Mouse (Mus musculus): ENCODE data around the gene Gm10799.
"Not testable (repeated sequence)": the region's sequence is repeated elsewhere in the genome, so short reads cannot be mapped to it uniquely, and the experiment has no call there.

Gene Gm10799

GRCm38 (mm10) chr2:104069704-104070185 is 1.4 kb upstream of the Gm10799 start, which contains the start of gene Cd59b:
Gene Cd59b (plus strand): TSS chr2:104069849.
- peak; percentile 32 for DNase-seq (ENCODE audit: extremely low read depth, insufficient read length, low spot score)

GRCm38 (mm10) chr2:104065526-104065925 is 2.8 kb downstream of the Gm10799 start, which contains the start of gene Gm10912:
Gene Gm10912 (plus strand): TSS chr2:104065826.
- DNase-seq (ENCODE audit: extremely low read depth, insufficient read length, low spot score): not testable (repeated sequence)

DNA sequence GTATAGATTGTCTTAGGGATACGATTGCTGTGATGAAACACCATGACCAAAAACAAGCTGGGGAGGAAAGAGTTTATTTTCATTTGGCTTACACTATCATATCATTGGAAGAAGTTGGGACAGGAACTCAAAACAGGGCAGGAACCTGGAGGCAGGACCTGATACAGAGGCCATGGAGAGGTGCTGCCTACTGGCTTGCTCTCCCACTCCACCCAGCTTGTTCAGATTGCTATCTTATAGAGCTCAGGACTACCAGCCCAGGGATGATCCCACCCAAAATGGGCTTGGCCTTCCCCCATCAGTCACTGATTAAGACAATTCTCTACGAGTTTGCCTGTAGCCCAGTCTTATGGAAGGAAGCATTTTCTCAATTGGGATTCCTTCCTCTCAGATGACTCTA is 4.2 kb downstream of the Gm10799 start:
- DNase-seq (ENCODE audit: extremely low read depth, insufficient read length, low spot score): no peak

DNA sequence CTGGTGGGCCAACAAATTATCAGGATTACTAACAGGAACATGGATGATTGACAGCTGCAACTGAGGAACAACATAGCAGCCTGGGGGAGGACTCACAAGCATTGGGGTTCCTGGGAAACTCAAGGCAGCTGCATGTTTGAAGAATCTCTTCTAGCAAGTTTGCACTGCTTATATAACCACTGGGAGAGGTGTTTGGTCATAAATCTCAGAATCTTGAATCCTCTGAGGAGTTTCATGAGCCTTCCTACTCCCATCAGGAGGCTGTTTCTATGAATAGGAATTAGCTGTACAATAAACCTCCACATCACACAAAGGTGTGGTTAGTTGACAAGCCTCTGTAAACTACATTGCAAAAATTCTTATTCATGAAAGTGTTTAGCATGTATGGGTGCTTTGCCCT is 5.7 kb downstream of the Gm10799 start:
- no peak for DNase-seq (ENCODE audit: extremely low read depth, insufficient read length, low spot score)

DNA sequence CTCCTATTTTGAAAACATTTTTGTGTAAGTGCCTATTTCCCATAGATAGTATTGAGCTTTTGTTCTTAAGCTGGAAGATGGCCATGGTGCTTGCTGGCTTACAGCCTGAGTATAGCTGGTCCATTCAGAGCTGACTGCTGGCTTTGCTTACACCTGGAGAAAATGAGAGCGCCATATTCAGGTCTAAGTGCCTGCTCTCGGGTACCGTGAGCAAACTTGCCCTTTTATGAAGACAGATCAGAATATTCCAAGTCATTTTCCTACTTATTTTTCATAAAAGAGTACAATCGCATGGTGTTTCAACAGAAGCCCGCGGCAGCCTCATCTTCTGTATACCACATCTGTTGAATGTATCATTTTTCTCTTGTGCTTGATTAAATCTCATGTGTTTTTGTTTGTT is 7.4 kb downstream of the Gm10799 start:
- no peak for DNase-seq (ENCODE audit: extremely low read depth, insufficient read length, low spot score)

GRCm38 (mm10) chr2:104059786-104060185 is 8.6 kb downstream of the Gm10799 start:
- DNase-seq (ENCODE audit: extremely low read depth, insufficient read length, low spot score): no peak

- no peak for DNase-seq (ENCODE audit: extremely low read depth, insufficient read length, low spot score)
Observed at GRCm38 (mm10) chr2:104058954-104059353, 9.4 kb downstream of the Gm10799 start.

GRCm38 (mm10) chr2:104058381-104058780 is 10.0 kb downstream of the Gm10799 start:
- no peak for DNase-seq (ENCODE audit: extremely low read depth, insufficient read length, low spot score)

DNA sequence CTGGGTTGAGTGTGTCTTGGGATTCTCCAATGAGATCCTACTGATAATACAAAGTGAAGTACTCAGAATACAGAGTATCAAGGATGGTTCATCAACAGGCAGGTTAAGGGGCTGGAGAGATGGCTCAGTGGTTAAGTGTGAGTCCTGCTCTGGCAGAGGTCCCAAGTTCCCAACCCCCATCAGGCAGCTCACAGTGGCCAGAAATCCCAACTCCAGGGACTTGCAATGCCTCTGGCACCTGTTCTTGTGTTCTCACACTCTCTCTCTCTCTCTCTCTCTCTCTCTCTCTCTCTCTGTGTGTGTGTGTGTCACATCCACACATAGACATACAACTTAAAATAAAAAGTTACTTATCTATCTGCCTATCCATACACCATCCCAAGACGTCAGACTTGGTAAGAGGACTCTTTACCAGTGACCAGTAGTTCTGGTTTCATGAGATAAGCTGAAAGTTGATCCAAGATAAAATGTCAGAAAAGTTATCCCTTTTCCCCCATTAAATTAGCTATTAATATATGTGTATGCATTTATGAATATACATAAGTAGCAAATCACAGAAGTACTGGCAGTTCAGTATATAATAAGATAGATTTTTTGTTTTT is 23.8 kb downstream of the Gm10799 start:
- no peak for DNase-seq (ENCODE audit: extremely low read depth, insufficient read length, low spot score)

DNA sequence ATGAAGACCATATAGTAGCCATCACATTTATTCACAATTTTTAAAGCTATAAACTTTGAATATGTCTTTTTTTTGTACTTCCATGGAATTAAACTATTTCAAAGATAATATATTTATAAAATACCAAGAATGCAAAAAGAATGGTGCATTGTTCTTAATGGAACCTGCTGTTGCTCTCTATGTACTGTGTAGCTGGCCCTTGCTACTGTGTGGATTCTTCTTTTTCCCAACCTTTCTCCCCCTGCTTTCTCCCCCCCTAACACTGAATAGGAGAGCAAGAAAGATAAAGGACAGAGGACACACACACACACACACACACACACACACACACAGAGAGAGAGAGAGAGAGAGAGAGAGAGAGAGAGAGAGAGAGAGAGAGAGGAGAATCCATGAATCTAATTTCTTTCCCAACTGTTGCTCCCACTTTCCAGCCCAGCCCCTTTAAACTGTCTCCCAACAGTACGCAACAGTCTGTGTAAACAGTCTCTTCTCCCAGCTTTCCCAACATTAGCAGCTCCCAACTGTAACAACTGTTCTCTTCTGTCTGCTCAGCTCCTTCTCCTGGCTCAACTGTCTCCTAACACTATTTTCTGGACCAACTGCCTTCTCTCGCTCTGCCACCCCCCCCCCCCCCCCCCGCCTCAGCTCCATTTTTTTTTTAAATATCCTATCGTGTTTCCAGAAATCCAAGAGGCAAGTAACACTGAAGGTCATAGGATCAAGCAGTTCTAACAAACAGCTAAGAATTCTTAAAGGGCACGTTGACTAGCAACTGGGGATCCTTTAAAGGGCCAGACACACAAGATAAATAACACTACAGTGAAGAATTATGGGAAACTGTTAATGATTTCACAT is 24.5 kb downstream of the Gm10799 start:
- no peak for DNase-seq (ENCODE audit: extremely low read depth, insufficient read length, low spot score)

GRCm38 (mm10) chr2:104042766-104043165 is 25.6 kb downstream of the Gm10799 start:
- DNase-seq (ENCODE audit: extremely low read depth, insufficient read length, low spot score): no peak

- no peak for DNase-seq (ENCODE audit: extremely low read depth, insufficient read length, low spot score)
Observed at GRCm38 (mm10) chr2:104041632-104042031, 26.7 kb downstream of the Gm10799 start.

DNA sequence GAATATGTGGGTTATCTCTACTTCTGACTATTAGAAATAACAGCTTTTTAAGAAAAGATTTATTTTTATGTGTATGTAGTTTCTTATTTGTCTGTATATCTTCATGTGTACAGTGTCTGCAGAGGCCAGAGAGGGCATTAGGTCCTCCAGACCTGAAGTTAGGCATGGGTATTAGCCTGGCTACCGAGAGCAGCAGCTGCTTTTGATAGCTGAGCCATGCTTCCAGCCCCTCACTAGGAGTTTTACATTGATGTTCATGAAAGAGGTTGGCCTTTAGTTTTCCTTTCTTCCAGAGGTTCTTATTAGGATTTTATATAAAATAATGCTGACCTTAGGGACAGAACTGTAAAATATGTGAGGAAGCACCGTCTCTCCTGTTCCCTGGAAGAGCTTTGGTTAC is 30.1 kb downstream of the Gm10799 start:
- DNase-seq (ENCODE audit: extremely low read depth, insufficient read length, low spot score): no peak

GRCm38 (mm10) chr2:104036316-104036715 is 32.0 kb downstream of the Gm10799 start:
- DNase-seq (ENCODE audit: extremely low read depth, insufficient read length, low spot score): no peak

DNA sequence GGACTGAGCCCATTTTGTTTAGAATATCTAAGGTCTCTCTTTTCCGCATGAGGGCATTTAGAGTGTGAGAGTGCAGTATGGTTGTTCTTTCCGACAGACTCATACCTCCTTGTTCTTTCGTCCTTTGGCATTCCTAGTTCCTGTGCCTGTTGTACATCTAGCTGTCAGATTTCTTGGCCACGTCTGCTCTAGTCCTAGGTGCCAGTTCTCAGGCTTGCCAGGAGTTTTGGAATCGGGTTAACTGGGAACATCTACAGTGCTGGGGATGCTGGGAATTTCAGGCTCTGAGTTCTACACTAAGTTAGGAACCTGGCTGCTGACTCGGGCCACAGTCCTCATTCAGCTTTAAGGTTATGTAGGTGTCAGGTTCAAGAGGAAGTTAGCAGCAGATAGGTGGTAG is 32.8 kb downstream of the Gm10799 start:
- no peak for DNase-seq (ENCODE audit: extremely low read depth, insufficient read length, low spot score)

- peak; percentile 17 for DNase-seq (ENCODE audit: extremely low read depth, insufficient read length, low spot score)
Observed at GRCm38 (mm10) chr2:104034832-104035472, 33.4 kb downstream of the Gm10799 start.

- no peak for DNase-seq (ENCODE audit: extremely low read depth, insufficient read length, low spot score)
Observed at GRCm38 (mm10) chr2:104032056-104032455, 36.3 kb downstream of the Gm10799 start.

- DNase-seq (ENCODE audit: extremely low read depth, insufficient read length, low spot score): no peak
Observed at GRCm38 (mm10) chr2:104030381-104030780, 38.0 kb downstream of the Gm10799 start.

- DNase-seq (ENCODE audit: extremely low read depth, insufficient read length, low spot score): no peak
Observed at GRCm38 (mm10) chr2:104029074-104029473, 39.3 kb downstream of the Gm10799 start.

DNA sequence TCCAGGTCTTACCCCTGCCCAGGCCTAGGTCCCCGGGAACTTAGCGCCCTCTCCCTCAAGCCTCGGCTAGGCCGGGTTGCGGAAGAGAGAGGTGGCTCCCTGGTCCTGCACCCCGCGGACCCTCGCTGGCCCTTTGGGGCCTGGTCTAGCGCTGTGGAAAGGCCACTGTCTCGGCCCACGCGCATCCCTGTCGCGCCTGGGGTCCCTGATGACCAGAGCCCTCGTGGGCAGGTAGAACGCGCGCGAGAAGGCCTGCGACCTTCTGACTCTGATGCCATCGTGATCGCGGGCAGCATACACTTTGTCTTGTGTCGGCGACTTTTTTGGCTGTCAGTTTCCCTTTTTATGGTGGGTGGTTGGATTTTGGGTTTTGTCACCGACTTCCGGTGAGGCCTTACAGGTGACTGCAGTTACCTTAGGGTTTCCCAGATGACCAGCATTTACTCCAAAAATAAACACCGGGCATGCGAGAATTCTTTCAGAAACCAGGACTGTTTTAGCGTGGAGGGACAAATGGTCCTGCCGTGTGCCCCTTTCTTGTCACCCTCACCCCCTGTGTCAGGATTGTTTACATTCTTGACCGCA is 40.1 kb downstream of the Gm10799 start, which contains the start of gene 4931422A03Rik:
Gene 4931422A03Rik, minus strand, starts transcription at position 223 of the 585 bp plus-strand sequence.
- no peak for DNase-seq (ENCODE audit: extremely low read depth, insufficient read length, low spot score)
